Mouse (Mus musculus): Measurements from ENCODE around the gene Cln3.

The Cln3 gene

DNA sequence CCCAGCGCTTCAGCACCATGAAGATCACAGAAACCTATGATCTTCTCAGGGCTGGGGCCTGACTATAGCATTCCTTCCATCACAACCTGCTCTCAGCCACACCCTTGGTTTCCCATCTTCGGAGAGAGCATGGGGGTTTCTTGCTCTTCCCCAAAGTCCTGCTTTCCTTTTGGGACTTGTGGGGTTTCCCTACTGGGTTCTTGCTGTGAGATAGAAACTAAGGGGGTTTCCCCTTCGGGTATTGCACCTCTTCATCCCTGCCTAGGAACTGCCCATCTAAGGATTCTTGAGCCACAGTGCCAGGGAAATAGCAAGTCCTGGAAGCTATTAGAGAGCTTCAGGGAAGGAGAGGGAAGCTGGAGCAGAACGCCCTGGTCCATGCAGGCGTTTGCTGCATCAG is 10.3 kb upstream of the Cln3 start:
- no peak for DNase-seq (ENCODE audit: low read depth, low spot score)

DNA sequence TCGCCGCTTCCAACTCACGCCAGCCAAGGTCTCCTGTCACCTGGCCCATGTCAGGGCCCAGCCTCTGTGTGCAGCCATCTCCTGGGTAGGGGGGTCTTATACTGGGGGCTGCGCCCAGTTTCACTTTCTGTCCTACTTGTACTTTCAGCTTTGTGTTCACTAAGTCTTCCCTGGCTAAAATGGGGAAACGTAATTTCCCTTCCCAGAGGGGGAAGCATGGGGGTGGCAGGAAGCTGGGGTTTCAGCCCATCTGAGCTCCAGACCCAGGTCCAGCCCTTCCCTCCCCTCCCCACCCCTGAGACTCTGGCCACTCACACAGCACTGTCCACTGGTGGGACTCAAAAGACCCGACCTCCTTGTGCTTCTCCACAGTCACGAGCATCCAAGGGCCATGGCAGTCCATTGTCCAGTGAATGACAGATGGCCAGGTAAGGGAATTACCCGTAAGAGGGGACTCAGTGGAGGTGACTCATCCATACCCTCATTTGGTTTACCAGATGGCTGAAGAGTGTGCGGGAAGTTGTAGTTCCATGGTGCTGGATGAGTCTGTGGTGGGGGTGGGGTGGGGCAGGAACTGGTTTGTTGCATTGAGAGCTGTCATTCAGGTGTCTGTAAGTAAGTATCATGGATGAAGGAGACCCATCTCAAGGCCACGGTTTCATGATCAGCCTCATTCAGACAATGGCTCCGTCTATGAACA is 9.4 kb upstream of the Cln3 start, which contains the start of gene Il27:
TSS of gene Il27 (minus strand) at position 80 of the 700 bp plus-strand sequence.
- DNase-seq (ENCODE audit: low read depth, low spot score) = no peak

DNA sequence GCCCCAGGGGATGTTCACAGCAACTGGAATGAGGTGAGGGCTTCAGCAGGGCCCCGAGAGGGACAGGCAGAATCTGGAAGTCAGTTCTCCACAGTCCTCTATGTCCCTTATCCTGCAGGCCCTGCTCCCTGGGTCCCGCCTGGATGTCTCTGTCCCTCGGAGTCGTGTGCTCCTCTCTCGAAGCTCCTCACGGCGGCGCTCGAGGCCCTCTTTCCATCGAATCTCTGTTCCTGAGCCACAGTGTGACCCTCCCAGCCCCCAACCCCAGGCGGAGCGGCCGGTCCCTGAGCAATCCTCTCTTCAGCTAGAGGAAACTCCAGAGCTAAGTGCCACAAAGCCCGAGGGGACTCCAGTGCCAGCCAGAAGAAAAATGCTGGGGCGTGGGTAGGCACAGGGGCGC is 2.2 kb upstream of the Cln3 start:
- DNase-seq (ENCODE audit: low read depth, low spot score) = no peak

DNA sequence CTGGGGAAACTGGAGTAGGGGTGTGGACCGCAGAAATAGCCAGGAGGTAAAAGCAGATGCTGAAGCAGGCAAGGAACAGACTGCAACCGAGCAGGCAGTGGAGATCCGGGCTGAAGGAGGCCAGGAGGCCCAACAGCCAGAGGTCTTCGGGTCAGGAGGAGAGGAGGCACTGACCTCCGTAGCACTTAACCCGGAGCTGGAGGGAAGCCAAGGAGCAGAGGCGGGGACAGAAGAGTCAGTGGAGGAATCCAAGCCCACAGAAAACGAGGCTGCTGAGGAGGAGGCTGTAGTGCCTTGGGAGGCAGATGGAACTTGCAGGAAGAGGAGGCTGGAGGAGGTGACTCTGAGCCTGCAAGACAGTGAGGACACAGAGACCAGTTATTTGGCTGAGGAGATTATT is 1.2 kb upstream of the Cln3 start:
- no peak for DNase-seq (ENCODE audit: low read depth, low spot score)

DNA sequence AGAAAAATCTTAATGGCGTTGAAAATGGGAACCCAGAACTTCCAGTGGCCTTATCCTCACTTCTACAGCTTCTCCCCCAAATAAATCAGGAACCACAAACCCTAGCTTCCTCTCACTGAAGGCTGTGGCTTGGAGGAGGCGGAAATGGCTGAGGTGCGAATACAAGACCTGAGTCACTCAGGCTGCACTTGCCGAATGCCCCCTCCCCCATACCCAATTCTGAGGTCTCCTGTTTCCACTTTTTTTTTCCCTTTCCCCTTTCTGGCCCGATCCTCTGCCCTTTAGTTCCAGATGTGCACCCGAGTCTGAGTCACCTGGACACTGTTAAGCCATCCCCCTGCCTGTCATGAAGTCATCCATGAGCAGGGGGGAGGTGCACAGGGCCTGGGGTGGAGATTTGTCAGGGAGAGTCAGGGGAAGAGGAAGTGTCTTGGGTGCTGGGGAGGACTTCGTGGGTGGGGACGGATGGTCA is 1.1 kb downstream of the Cln3 start, which contains the start of gene Apobr:
TSS of gene Apobr (plus strand) at position 437 of the 472 bp plus-strand sequence.
- DNase-seq (ENCODE audit: low read depth, low spot score) = no peak

GRCm38 (mm10) chr7:126583761-126584160 is 1.9 kb downstream of the Cln3 start:
- DNase-seq (ENCODE audit: low read depth, low spot score) = no peak

- peak; percentile 82 for DNase-seq (ENCODE audit: low read depth, low spot score)
Observed at GRCm38 (mm10) chr7:126583251-126583709, 2.3 kb downstream of the Cln3 start.

- DNase-seq (ENCODE audit: low read depth, low spot score) = no peak
Observed at GRCm38 (mm10) chr7:126582759-126583158, 2.9 kb downstream of the Cln3 start.

GRCm38 (mm10) chr7:126581661-126582060 is 4.0 kb downstream of the Cln3 start:
- no peak for DNase-seq (ENCODE audit: low read depth, low spot score)

DNA sequence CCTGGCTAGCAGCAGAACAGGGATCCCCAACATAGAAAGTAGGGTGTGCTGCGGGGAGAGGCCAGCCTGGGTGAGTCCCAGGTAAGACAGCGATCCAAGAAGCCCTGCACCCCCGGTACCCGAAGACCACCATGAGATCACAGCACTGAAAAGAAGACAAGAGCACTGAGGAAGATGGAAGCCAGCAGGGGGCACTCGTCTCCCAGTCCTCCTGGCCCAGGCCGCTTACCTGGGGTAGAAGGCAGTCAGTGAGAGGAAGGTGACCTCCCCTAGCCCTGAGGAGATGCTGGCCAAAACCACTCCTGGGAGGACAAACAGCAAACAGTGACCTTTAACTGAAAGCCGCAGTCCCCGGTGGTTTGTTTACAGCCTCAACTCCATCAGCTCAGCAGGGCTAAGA is 6.4 kb downstream of the Cln3 start:
- DNase-seq (ENCODE audit: low read depth, low spot score) = peak; percentile 65

GRCm38 (mm10) chr7:126576946-126577345 is 8.7 kb downstream of the Cln3 start:
- DNase-seq (ENCODE audit: low read depth, low spot score) = peak; percentile 78

DNA sequence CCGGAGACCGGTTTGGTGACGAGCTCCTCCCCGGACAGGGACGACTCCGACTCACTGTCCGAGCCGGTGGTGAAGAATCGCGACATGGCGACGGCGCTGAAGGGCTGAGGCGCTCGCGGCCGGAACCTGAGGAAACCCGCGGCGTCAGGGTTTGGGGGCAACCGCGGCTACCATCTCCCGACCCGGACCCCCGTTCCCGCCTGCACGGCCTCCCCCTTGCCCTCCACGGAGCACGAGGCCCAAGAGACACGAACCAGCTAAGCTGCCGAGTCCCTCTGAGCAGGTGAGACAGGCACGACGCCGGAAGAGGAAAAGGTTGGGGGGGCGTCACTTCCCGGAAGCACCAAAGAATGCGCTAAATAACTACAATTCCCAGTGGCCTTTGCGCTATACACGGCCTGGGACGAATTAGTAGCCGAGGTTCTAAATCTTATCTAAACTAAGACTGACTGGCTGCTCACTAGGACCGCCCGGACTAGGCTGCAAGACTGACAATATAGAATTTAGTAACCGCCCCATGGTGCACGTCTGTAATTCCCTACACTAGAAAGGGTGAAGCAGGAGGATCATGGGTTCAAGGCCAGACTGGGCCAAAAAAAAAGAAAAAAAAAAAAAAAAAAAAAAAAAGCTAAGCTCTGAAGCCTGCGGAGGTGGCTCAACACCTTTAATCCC is 19.4 kb downstream of the Cln3 start, which contains the start of gene Eif3c:
TSS of gene Eif3c (minus strand) at position 318 of the 672 bp plus-strand sequence.
- DNase-seq (ENCODE audit: low read depth, low spot score) = peak; percentile 92

GRCm38 (mm10) chr7:126565693-126566092 is 19.9 kb downstream of the Cln3 start:
- peak; percentile 47 for DNase-seq (ENCODE audit: low read depth, low spot score)

GRCm38 (mm10) chr7:126556635-126557034 is 29.0 kb downstream of the Cln3 start:
- DNase-seq (ENCODE audit: low read depth, low spot score) = no peak

DNA sequence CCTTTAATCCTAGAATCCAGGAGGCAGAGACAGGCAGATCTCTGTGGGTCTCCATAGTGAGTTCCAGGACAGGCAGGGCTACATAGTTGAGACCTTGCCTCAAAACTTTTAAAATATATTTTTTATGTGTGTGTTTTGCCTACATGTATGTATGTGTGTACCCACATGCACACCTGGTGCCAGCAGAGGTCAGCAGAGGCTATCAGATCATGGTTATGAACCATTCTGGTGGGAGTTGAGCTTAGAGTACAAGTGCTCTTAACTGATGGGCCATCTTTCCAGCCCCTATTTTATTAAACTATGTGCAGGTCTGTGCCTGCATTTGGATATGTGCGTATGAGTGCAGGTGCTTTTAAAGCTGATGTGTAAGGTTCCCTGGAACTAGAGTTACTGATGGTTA is 30.8 kb downstream of the Cln3 start:
- peak; percentile 17 for DNase-seq (ENCODE audit: low read depth, low spot score)

- DNase-seq (ENCODE audit: low read depth, low spot score) = no peak
Observed at GRCm38 (mm10) chr7:126545631-126546030, 40.0 kb downstream of the Cln3 start.

- DNase-seq (ENCODE audit: low read depth, low spot score) = no peak
Observed at GRCm38 (mm10) chr7:126541661-126542060, 44.0 kb downstream of the Cln3 start.

- peak; percentile 55 for DNase-seq (ENCODE audit: low read depth, low spot score)
Observed at GRCm38 (mm10) chr7:126537820-126538585, 47.6 kb downstream of the Cln3 start.

DNA sequence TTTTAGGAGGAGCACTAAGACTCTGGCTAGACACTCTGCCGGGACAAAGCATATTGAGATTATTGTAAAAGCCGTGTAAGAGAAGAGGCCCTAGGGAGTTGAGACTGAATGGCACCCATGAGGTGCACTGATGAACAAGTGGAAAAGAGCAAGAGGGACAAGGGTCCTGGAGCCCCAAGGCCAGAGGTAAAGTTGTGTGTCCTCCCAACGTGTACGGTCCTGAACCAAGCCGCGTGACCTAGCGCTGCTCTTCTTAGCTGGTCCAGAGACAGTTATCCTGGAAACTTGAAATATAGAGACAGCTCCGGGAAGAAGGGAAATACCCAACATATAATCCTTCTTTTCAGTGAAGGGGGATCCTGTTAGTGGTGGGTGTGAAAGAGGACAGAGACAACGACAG is 49.2 kb downstream of the Cln3 start:
- DNase-seq (ENCODE audit: low read depth, low spot score) = no peak

GRCm38 (mm10) chr7:126535766-126536165 is 49.9 kb downstream of the Cln3 start:
- no peak for DNase-seq (ENCODE audit: low read depth, low spot score)

GRCm38 (mm10) chr7:126533434-126533833 is 52.2 kb downstream of the Cln3 start:
- DNase-seq (ENCODE audit: low read depth, low spot score) = peak; percentile 52

- DNase-seq (ENCODE audit: low read depth, low spot score) = peak; percentile 59
Observed at GRCm38 (mm10) chr7:126528166-126528577, 57.4 kb downstream of the Cln3 start.
